Mouse (Mus musculus) retina, embryonic 14.5 days (tissue): ENCODE measurements at regions not wholly inside any gene's neighbourhood (a gene's known extent, or its start where the extent isn't known, plus 50 kb on each side); places are given as distances from the start of the nearest gene placed in this dataset.

Source experiments
- DNase-seq: peaks from one replicate; pipeline ENCODE4 v3.0.0-alpha.2; 2015; ENCODE audit warnings: low spot score

GRCm38 (mm10) chr10:87639339-87639738 lies 117.7 kb downstream of the Pah start:
- DNase-seq, result no peak

- peak; percentile 69 for DNase-seq
Measured at GRCm38 (mm10) chr10:87649091-87649490, 127.5 kb downstream of the Pah start.

DNA sequence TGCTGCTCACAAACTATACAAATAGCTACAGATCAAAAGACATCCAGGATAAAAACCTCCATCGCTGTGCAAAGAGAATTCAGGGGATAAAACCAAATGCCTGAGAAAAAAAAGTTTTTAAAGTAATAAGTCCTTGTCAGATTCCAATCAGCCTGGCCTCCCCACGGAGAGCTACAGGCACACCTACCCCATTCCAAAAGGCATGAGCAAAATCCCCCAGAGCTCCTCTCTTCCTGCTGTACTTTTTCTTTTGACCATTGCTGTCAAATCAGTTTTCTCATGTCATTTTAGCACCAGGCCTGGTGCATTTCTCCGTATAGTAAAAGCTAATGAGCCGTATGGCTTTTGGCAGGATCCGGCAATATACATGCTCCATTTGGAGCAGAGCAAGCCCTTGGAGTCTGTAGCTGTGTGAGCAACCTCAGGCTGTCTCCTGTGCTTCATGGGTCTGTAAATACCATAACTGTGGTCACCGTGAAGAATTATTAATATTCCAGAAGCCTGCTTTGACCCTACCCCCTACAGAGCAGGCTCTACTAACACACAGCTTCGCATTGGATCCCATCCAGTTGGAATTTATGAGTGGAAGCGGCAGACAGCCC lies 130.6 kb downstream of the Pah start:
- DNase-seq, result peak; percentile 31

- no peak for DNase-seq
Measured at GRCm38 (mm10) chr10:87654112-87654511, 132.5 kb downstream of the Pah start.

- DNase-seq, result no peak
Measured at GRCm38 (mm10) chr10:87666020-87666718, 144.6 kb downstream of the Pah start.

- DNase-seq, result no peak
Measured at GRCm38 (mm10) chr10:87666719-87667387, 145.3 kb downstream of the Pah start.

DNA sequence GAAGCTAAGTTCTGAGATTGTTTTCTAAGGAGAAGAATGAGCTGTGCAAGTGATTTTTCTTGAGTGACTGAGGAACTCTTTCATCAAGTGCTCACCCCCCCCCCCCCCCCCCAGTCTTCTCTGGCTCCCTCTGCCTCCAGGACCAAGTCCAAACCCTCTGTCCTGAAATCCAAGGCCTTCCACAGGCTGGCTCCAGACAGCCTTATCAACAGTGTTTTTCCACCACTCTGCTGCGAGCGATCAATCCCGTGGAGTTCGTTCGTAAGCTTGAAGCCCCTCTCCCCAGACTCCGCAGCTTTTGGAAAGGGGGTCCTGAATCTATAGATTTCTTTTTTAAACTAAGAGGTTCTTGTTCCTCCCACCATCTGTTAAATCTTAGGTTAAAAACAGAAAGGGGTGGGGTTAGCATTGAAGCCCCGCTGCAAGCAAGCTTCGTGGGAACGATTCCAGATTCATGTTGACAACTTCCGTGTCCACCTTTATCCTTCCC lies 146.1 kb downstream of the Pah start:
- no peak for DNase-seq

GRCm38 (mm10) chr10:87674740-87675420 lies 153.3 kb downstream of the Pah start:
- no peak for DNase-seq

- DNase-seq, result peak; percentile 57
Measured at GRCm38 (mm10) chr10:87676041-87676672, 154.6 kb downstream of the Pah start.

DNA sequence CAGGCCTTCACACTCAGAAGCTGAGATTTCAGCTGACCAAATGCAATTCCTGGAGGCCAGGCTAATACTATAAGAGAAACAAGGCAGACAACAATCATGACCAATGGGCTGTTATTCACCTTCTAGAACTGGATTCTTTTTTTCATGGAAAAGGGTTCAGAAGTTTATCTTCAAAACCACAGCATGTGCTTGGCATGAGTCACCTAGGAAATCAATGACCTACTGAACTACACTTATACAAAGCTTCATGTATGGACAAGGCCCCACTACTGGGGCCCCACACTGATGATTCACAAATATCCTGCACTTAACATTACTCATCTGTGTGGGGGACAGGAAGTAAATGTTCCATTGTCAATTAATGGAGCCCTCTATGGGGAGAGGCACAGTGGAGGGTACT lies 157.4 kb downstream of the Pah start:
- no peak for DNase-seq

DNA sequence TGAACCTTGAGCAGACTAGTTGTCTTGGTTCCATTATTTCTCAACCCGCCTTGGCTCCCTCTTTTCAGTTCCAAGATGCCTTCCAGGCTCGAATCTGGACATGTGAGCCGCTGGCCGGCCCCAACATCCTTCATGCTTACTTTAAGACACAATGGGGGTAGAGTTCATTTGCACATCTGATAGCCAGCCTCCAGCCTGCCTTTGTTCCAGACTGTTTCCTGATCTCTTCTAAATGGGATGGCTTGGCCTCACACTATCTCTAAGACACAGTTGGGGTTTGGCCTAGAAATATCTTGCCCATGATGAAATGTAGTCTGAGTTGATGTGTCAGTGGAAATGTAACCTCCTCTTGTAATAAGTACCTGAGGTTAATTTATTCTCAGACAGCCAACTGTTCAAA lies 164.7 kb downstream of the Pah start:
- DNase-seq, result no peak

GRCm38 (mm10) chr10:87686785-87687184 lies 165.2 kb downstream of the Pah start:
- no peak for DNase-seq

- DNase-seq, result no peak
Measured at GRCm38 (mm10) chr10:87687844-87688243, 166.2 kb downstream of the Pah start.

DNA sequence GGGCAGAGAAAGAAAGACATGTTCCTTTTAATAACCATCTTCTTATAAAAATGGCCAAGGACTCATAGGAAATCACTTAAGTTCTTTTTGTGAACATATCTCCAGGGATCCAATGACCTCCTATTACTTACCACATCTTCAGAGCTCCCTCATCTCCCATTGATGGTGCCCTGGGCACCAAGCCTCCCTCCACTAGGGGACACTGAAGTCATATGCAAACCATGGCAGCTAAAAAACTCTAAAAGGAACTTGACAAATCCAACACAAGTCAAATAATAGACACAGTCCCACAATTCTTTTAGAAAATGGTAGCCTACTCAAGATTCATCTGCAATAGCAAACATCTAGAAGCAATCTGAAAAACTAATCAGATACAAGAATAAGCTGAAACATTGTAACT lies 167.2 kb upstream of the Igf1 start:
- DNase-seq, result no peak

DNA sequence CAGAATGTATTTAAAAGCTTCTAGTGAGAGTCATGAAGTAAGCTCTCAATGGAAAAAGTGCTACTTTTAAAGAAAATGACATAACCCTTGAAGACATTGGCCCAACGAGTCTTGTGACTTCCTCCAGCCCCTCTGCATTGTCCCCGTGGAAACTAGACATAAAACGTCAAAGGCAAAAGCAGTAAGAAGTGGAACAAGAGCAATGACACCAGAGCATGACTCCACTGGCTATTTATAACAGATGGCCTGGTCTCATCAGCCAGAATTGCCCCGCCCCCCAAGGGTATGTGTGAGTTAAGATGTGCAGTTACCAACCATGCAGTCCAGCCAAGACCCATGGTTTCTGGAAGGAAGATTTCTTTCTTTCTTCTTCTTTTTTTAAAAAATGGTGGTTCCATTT lies 161.6 kb upstream of the Igf1 start:
- DNase-seq, result no peak

- no peak for DNase-seq
Measured at GRCm38 (mm10) chr10:87711209-87711608, 146.9 kb upstream of the Igf1 start.

- no peak for DNase-seq
Measured at GRCm38 (mm10) chr10:87711798-87712197, 146.3 kb upstream of the Igf1 start.

GRCm38 (mm10) chr10:87715874-87716600 lies 142.0 kb upstream of the Igf1 start:
- DNase-seq, result no peak

DNA sequence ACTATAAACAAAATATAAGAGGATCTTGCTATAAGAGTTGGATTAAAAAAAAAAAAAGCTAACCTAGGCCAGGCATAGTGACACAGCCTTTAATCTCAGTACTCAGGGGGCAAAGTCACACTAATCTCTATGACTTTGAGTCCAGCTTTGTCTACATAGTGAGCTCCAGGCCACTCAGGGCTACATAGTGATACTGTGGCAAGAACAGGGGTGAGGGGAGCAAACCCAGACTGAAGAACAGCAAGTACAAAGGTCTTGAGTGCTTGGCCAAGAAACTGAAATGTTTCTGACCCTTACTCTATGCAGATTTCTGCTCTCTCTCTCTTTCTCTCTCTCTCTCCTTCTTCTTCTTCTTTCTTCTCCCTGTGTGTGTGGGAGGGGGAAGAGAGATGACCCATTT lies 140.9 kb upstream of the Igf1 start:
- no peak for DNase-seq

DNA sequence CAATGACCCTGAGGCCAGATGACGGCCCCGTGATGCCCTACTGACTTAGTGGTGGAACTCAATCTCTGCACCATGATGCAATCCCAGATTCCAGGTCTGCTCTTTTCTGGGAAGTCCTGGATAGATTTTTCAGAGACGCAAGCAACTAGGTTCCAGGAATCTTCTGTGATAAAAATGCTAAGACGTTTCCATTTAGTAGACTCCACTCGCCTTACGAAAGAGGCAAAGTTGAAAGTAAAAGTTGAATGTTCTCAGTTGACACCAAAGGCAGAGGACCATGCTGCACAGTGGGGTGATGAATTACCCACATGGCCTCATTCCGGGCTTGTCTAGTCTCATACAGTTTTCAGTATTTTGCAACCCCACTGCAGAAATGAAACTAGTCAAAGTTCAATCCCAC lies 139.6 kb upstream of the Igf1 start:
- DNase-seq, result no peak

DNA sequence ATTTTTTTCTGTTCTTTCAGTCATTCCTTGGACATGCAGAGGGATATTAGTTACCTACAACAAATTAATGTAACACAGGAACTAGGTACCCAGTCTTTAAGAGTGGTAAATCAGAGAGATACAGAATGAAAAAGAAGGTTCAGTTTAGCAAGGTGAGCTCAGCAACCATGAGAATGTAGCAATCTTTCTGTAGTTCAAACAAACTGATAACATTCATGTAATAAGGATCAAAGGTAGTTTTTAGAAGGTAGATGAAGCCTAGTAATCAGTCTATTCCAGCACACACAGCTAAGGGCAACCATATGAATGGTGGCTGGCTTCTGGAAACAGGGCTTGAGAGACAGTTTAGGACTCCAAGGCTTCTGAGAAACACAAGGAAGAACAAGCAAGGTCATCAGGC lies 138.1 kb upstream of the Igf1 start:
- DNase-seq, result no peak

GRCm38 (mm10) chr10:87722244-87722643 lies 135.8 kb upstream of the Igf1 start:
- no peak for DNase-seq
